Mouse (Mus musculus) limb, embryonic 12.5 days (tissue): ENCODE data around the gene Hid1. TPM values are rescaled to one million over a fixed set of nuclear protein-coding genes. Genes with fewer than 3 reads are reported as not detected.

Source experiments
- ATAC-seq: fragments of 200-750 bp; cut with Nextera tagmentation; 2 replicates; pipeline ENCODE4 v1.8.0; 2017; ENCODE audit warnings: low read depth, moderate TSS enrichment; ENCODE audit not compliant: insufficient number of reproducible peaks, insufficient read depth, low FRiP score, low TSS enrichment
- H3K27ac ChIP-seq: fragments of 300-500 bp; sonication (generic); 2 replicates; pipeline ENCODE4 v1.5.1; 2016; ENCODE audit warnings: mild to moderate bottlenecking, moderate library complexity
- H3K27me3 ChIP-seq: fragments of 300-500 bp; sonication (generic); 2 replicates; pipeline ENCODE4 v1.6.1; 2016; ENCODE audit warnings: mild to moderate bottlenecking, moderate library complexity
- H3K36me3 ChIP-seq: fragments of 300-500 bp; sonication (generic); 2 replicates; pipeline ENCODE4 v1.6.1; 2016; ENCODE audit warnings: mild to moderate bottlenecking, moderate library complexity
- H3K4me1 ChIP-seq: fragments of 300-500 bp; sonication (generic); replicated peaks from 2 replicates; pipeline ENCODE4 v1.6.1; 2016
- H3K4me2 ChIP-seq: fragments of 300-500 bp; sonication (generic); 2 replicates; pipeline ENCODE4 v1.6.1; 2016; ENCODE audit warnings: mild to moderate bottlenecking, moderate library complexity
- H3K4me3 ChIP-seq: fragments of 300-500 bp; sonication (generic); replicated peaks from 2 replicates; pipeline ENCODE4 v1.5.1; 2016; ENCODE audit warnings: mild to moderate bottlenecking
- H3K9ac ChIP-seq: fragments of 300-500 bp; sonication (generic); replicated peaks from 2 replicates; pipeline ENCODE4 v1.6.1; 2016; ENCODE audit warnings: mild to moderate bottlenecking, moderate library complexity
- H3K9me3 ChIP-seq: fragments of 300-500 bp; sonication (generic); 2 replicates; pipeline ENCODE4 v1.6.1; 2016; ENCODE audit warnings: mild to moderate bottlenecking, moderate library complexity
- whole genome bisulfite sequencing: fragments of 180-500 bp; shearing (Covaris S2); methylation state at CpG from one replicate; pipeline ENCODE4 v1.1.7; 2016; 5-methylcytosine and 5-hydroxymethylcytosine counted together
- polyA plus RNA-seq: library from polyadenylated mRNA; unstranded; fragments of >200 nt; fragmentation: Nextera tagmentation; extraction: Ambion mirVana; gene quantifications from 2 replicates; pipeline ENCODE4 v1.2.1, GENCODE M21; 2016

The Hid1 gene
- polyA plus RNA-seq, 1 experiment from 2014 or later = 2.2 TPM

DNA sequence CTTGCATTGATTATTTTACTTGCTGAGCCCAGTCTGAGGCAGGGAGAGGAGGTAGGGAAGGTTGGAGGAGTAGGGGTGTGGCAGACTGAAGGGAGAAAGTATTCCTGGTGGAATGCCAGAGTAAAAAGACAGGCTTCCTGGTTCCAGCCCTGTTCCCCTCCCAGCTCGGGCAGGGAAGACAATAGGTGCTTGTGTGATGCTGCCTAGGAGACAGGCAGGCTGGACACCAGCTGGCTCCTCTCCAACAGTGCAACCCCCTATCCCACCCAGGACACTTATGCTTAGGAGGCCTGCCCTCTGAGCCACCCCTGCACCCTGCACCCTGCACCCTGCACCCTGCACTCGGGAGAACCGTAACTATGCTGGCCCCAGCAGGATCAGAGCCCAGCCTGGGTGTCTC is 8.3 kb downstream of the Hid1 start:
- Histone ChIP-seq H3K4me2 (no peak overlapping the region), H3K9ac (no peak overlapping the region; the same call in 1 of the 2 replicates), H3K27ac (no peak overlapping the region), H3K9me3 (no peaks in the 10 kb centered on the region), H3K4me3 (no peak overlapping the region), H3K27me3 (peaks cover 50% of the 10 kb centered on the region), H3K36me3 (no peaks in the 10 kb centered on the region), H3K4me1 (peaks cover 3% of the 10 kb centered on the region; the same call in 1 of the 2 replicates)
- no peak for ATAC-seq
- 63% methylated on average over 3 of the region's 3 CpGs for WGBS

DNA sequence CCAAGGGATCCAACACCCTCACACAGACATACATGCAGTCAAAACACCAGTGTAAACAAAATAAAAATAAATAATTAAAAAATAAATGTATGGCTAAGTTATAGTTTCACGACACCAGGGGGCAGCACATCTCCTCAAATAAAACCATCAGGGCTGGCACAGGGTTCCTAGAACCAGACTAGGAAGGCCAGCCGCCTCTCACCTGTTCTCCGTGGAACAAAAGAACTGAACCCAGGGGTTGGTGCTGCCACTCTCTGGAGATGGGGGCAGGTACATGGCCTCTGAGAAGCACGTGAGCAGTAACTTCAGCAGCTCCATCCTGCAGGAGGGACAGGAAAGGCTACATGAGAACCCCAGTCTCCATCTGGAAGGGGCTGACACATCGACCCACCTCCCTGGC is 9.1 kb downstream of the Hid1 start:
- no peak for ATAC-seq
- Histone ChIP-seq H3K9ac (no peak overlapping the region), H3K4me3 (no peak overlapping the region), H3K36me3 (no peaks in the 10 kb centered on the region), H3K9me3 (no peaks in the 10 kb centered on the region), H3K27ac (no peak overlapping the region), H3K4me1 (peaks cover 3% of the 10 kb centered on the region; the same call in 1 of the 2 replicates), H3K4me2 (no peak overlapping the region), H3K27me3 (peaks cover 43% of the 10 kb centered on the region)
- 21% methylated on average over 5 of the region's 5 CpGs for WGBS

DNA sequence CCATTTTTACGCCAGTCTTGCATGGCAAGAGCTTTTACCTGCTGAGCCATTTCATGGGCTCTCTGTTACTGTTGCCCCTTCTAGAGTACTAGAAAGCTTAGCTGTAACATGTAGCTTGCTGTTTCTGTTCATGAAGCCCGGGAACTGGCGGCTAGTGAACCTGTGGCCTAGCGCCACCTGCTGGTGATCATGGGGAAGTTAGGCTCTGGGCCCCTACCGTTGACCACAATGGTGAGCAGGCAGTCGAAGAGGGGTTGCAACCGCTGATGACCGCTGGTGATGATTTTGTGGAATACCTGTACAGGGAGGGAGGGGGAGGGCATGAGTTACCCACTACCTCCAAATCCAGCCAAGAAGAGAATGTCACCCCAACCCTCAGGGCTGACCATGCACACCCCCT is 13.4 kb downstream of the Hid1 start:
- ATAC-seq = peak; percentile 11; the same call in 1 of the 2 replicates
- 12% methylated on average over 8 of the region's 8 CpGs for WGBS
- no peaks in the 10 kb centered on the region for H3K36me3 ChIP-seq
- H3K27ac ChIP-seq = no peak overlapping the region
- no peak overlapping the region for H3K4me3 ChIP-seq
- no peak overlapping the region for H3K4me2 ChIP-seq
- H3K27me3 ChIP-seq = peaks cover 56% of the 10 kb centered on the region
- H3K4me1 ChIP-seq = peaks cover 3% of the 10 kb centered on the region
- no peaks in the 10 kb centered on the region for H3K9me3 ChIP-seq
- 0 out of 2 replicates have a peak overlapping the region, but pooled peaks have one; percentile 2 for H3K9ac ChIP-seq

DNA sequence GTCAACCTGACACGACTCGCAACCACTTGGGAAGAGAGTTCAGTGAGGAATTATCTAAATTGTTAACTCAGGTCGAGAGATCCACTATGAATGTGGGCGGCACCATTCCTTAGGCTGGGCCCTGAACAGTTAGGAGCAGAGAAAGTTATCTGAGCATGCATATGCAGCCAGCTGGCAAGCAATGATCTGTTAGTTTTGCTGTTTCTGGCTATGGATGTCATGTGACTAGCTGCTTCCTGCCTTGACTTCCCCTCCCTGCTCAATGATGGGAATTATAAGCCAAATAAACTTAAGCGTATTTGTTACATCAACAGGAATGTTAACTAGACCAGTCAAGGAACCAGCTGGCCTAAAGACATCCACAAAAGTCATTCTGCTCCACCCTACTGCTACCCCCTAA is 14.2 kb downstream of the Hid1 start:
- WGBS = 93% methylated on average over 5 of the region's 5 CpGs
- peaks cover 54% of the 10 kb centered on the region for H3K27me3 ChIP-seq
- peaks cover 10% of the 10 kb centered on the region for H3K4me1 ChIP-seq
- H3K9me3 ChIP-seq = no peaks in the 10 kb centered on the region
- H3K36me3 ChIP-seq = no peaks in the 10 kb centered on the region
- H3K4me2 ChIP-seq = no peak overlapping the region
- no peak overlapping the region for H3K9ac ChIP-seq
- H3K27ac ChIP-seq = no peak overlapping the region
- no peak for ATAC-seq
- no peak overlapping the region for H3K4me3 ChIP-seq

DNA sequence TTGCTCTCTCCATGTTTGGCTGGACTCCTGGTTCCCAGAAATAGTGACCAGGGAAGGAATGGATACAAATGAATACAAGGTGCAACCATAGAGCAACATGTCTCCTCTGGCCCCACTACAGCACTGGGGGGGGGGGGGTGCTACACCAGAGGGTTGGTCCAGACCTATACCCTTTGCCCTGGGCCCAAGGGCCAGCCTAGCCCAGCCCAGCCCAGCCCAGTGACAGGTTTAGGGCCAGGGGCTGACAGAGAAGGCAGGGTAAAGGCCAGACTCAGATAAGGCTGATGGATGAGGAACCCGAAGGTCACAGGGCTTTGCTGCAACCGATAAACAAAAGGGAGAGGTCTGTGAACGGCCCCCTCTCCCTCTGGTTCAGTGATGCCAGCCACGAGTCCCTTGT is 17.6 kb downstream of the Hid1 start:
- Histone ChIP-seq H3K27ac (no peak overlapping the region), H3K4me3 (no peak overlapping the region), H3K27me3 (peaks cover 40% of the 10 kb centered on the region), H3K4me1 (peaks cover 34% of the 10 kb centered on the region), H3K9me3 (no peaks in the 10 kb centered on the region), H3K4me2 (no peak overlapping the region), H3K36me3 (no peaks in the 10 kb centered on the region), H3K9ac (no peak overlapping the region)
- ATAC-seq = no peak
- 37% methylated on average over 4 of the region's 4 CpGs for whole genome bisulfite sequencing

DNA sequence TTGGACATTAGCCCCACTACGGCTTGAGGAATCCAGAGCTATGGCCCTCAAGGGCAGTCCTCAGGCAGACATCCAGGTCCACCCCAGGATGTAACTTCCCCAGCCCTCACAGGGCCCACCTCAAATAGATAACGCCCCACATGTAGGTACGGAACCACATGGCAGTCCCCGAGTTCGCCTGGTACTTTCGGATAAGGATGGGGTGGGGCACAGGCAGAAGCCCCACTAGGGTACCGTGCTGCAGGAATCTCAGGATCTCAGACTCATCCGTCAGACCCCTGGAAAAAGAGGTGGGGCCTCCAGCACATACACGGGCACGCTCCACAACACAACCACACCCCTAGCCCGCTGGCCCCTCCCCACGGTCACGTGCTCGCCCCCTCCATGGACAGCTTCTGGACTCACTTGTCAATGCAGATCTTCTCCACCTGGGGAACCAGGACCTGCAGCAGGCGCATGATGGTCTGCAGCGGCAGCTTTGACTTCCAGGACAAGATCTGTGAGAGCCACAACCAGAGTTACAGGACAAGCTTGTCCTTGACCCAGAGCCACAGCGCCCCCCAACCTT is 18.8 kb downstream of the Hid1 start:
- peaks cover 39% of the 10 kb centered on the region for H3K4me1 ChIP-seq
- H3K4me3 ChIP-seq = no peak overlapping the region
- peaks cover 44% of the 10 kb centered on the region for H3K27me3 ChIP-seq

DNA sequence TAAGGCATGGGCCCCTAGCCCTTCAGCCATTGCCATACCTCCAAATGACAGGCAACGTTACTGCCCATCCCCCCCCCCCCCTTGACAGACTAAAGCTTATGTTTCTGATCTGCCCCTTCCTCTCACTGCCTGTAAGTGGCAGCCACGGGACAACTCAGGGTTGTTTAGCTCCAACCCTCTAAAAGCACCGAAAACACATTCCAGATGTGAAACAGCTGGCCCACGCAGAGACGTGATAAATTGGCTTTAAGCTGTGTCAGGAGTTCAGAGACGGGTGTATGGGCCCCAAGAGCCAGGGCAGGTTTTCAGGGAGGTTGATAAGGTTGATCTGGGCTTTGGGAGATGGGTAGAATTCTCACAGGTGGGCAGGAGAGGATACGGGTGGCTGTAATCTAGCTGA is 22.0 kb downstream of the Hid1 start:
- Histone ChIP-seq H3K36me3 (no peaks in the 10 kb centered on the region), H3K9me3 (no peaks in the 10 kb centered on the region), H3K4me3 (no peak overlapping the region), H3K27ac (0 out of 2 replicates have a peak overlapping the region, but pooled peaks have one; percentile 41), H3K4me2 (peak overlapping the region; percentile 23), H3K4me1 (peaks cover 39% of the 10 kb centered on the region), H3K9ac (no peak overlapping the region), H3K27me3 (peaks cover 41% of the 10 kb centered on the region)
- 6% methylated on average over 7 of the region's 7 CpGs for WGBS
- ATAC-seq = peak; percentile 40; the same call in 1 of the 2 replicates

More for the DNA sequence above, 18.8 kb downstream of the Hid1 start:
- no peak overlapping the region for H3K27ac ChIP-seq
- no peak overlapping the region for H3K4me2 ChIP-seq
- H3K9me3 ChIP-seq = no peaks in the 10 kb centered on the region
- 42% methylated on average over 17 of the region's 17 CpGs for WGBS
- no peak overlapping the region for H3K9ac ChIP-seq
- no peak for ATAC-seq
- H3K36me3 ChIP-seq = no peaks in the 10 kb centered on the region

DNA sequence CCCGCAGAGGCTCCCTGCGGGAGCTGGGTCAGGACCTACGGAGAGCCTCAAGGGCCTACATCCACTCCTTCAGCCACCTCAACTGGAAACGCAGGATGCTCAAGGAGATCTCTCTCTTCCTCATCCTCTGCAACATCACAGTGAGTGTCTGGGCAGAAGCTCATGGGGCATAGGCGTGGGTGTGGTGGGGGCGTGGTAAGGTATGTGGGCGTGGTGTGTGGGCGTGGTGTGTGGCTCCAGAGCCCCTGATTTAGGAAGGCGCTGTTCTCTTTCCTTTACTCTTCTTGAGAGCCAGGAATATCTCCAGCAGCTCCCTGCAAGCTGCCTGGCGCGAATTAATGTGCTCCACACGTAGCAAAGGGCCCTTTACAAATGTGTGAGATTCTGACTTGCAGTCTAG is 22.6 kb downstream of the Hid1 start:
- WGBS = 5% methylated on average over 12 of the region's 12 CpGs
- Histone ChIP-seq H3K4me1 (peaks cover 39% of the 10 kb centered on the region), H3K36me3 (no peaks in the 10 kb centered on the region), H3K27me3 (peaks cover 44% of the 10 kb centered on the region), H3K9me3 (no peaks in the 10 kb centered on the region), H3K9ac (no peak overlapping the region), H3K4me3 (no peak overlapping the region), H3K4me2 (0 out of 2 replicates have a peak overlapping the region, but pooled peaks have one; percentile 8), H3K27ac (no peak overlapping the region)
- no peak for ATAC-seq

DNA sequence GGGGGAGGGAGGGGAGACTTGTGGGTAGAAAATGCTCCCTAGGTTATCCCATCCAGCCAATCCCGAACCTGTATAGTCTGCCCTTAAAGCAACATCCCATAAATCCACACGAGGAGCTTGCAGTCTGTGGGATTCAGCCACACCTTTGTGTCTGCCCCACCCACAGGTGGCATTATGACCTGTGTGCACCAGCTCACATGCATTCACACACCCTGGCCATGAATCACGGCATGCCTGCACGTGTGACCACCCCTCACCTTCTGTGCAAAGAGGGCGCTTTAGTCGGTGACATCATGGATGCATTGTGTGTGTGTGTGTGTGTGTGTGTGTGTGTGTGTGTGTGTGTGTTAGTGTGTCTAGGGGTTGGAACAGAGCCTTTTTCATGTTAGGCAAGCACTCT is 25.7 kb downstream of the Hid1 start:
- peaks cover 49% of the 10 kb centered on the region for H3K27me3 ChIP-seq
- 76% methylated on average over 6 of the region's 6 CpGs for WGBS

DNA sequence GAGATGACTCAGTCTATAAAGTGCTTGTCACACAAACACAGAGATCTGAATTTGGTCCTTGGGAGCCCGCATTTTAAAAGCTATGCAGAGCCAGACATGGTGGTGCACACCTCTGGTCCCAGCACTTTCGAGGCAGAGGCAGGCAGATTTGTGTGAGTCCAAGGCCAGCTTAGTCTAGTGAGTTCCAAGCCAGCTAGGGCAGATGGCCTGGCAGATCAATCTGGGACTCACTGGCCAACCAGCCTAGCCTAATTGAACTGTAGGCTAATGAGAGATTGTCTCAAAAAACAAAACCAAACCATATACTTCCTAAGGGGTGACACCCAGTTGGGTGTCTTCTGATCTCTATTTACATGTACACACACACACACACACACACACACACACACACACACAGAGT is 26.3 kb downstream of the Hid1 start:
- Histone ChIP-seq H3K36me3 (no peaks in the 10 kb centered on the region), H3K4me3 (no peak overlapping the region), H3K9ac (no peak overlapping the region), H3K4me2 (no peak overlapping the region), H3K9me3 (no peaks in the 10 kb centered on the region), H3K4me1 (peaks cover 18% of the 10 kb centered on the region), H3K27ac (no peak overlapping the region), H3K27me3 (peaks cover 56% of the 10 kb centered on the region)
- no peak for ATAC-seq
- WGBS = 70% methylated on average over 2 of the region's 2 CpGs

More for the DNA sequence above, 25.7 kb downstream of the Hid1 start:
- peaks cover 24% of the 10 kb centered on the region for H3K4me1 ChIP-seq
- H3K36me3 ChIP-seq = no peaks in the 10 kb centered on the region
- H3K9me3 ChIP-seq = no peaks in the 10 kb centered on the region
- H3K4me2 ChIP-seq = no peak overlapping the region
- H3K9ac ChIP-seq = no peak overlapping the region
- ATAC-seq = no peak
- no peak overlapping the region for H3K4me3 ChIP-seq
- no peak overlapping the region for H3K27ac ChIP-seq

DNA sequence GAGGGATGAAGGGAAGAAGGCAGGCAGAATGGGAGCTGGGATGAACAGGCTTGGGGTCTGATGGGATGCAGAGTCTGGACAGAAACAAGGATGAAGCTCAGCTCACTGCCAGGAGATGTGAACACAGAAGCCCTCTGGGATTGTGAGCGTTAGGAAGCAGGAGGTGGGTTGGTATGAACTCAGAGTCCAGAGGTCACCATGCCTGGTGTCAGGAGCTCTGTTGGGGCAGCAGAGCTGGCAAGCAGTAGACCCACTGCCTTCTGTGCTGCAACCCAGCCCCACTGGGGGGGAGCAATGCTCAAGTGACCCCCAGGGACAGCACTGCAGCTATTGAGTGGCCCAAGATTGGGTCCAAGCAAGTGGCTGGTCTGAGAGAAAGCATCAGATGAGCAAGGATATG is 29.7 kb downstream of the Hid1 start:
- Histone ChIP-seq H3K27ac (no peak overlapping the region), H3K4me3 (no peak overlapping the region), H3K4me1 (peaks cover 6% of the 10 kb centered on the region; the same call in 1 of the 2 replicates), H3K9ac (no peak overlapping the region), H3K27me3 (peaks cover 76% of the 10 kb centered on the region), H3K9me3 (no peaks in the 10 kb centered on the region), H3K36me3 (no peaks in the 10 kb centered on the region), H3K4me2 (no peak overlapping the region)
- no peak for ATAC-seq
- WGBS = 64% methylated on average over 1 of the region's 1 CpGs

DNA sequence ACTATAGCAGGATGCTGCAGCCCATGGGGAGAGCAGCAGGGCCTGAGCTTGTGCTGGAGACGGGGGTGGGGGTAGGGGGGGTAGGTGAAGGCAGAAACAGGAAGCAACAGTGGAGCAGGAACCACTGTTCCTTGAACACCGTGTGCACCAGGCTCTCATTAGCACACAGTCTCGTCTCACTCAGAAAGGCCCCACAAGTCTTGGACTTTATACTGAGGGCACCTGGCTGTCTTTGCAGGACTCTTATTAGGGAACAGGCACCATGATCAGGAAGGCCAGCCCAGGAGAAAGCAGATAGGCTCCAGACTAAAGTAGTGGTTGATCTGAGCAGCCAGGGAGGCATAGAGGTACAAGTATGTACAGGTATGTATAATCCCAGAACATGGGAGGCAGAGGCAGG is 30.2 kb downstream of the Hid1 start:
- H3K4me1 ChIP-seq = peaks cover 6% of the 10 kb centered on the region; the same call in 1 of the 2 replicates
- H3K27me3 ChIP-seq = peaks cover 80% of the 10 kb centered on the region
- no peak overlapping the region for H3K4me3 ChIP-seq
- no peak overlapping the region for H3K27ac ChIP-seq
- no peaks in the 10 kb centered on the region for H3K36me3 ChIP-seq
- no peak for ATAC-seq
- WGBS = 58% methylated on average over 3 of the region's 3 CpGs
- H3K9me3 ChIP-seq = no peaks in the 10 kb centered on the region
- no peak overlapping the region for H3K4me2 ChIP-seq
- H3K9ac ChIP-seq = no peak overlapping the region
